Mouse (Mus musculus) kidney, postnatal 25 days (tissue): Measurements from ENCODE around the gene St6galnac6.

Experiments used
- DNase-seq, 2 experiments: peaks; one replicate each; pipeline ENCODE4 v3.0.0; 2021; ENCODE audit warnings: mixed read lengths in 2 of 2

The St6galnac6 gene

GRCm38 (mm10) chr2:32618051-32618450 is 18.5 kb downstream of the St6galnac6 start:
- DNase-seq: no peak

DNA sequence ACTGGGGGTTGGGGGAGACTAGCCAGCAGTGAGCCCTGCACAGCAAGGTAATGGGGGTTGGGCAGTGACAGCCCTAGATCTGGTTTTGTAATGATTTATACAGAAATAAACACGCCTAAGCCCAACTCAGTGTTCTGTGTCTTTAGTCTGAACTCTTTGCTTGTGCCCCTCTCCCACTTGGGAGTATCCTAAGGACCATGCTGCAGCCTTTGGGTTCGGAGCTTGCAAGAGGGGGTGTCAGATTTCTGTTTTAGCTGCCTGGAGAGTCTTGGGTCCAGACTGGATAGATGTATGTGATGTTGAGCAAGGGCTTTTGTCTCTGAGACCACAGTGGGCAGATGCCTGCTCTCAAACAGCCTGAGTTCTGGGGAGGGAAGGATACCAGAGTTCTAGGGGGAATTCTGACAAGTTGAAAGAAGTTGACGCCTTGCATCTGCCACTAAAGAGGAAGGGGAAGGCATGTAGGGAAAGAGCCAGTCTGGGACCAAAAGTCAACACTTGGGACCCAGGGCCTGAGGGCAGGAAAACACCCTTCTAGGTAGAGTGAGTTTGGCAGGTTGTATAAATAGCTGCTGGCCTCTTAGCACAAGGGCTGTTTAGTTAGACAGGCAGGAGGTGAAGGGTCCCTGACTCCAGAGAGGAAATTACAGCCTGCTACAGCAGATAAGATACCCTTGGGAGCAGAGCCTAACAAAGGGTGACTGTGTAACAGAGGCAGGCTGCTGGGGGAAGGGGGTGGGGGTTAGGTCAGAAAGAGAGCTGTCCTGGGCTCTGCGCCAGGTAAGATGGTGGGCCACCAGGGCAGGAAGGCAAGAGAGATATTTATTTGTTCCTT is 21.4 kb downstream of the St6galnac6 start:
- DNase-seq: peak; percentile 84 to 90

DNA sequence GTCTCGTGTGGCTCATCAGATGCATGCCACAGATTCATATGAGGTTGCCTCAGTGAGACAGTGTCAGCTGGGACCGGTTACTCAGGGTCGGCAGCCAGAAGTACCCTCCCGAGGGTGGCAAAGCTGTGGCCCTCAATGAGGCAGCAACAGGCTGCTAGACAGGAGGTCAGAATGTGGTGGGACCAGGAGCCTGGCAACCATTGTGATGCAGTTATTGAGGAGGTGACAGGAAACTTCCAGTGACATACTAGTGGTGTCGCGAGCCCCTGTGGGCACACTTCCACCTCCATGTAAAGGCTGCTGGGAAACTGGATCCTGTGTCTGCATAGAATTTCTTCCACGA is 22.0 kb downstream of the St6galnac6 start, which contains the start of gene Ak1:
Gene Ak1, plus strand, starts transcription at position 242 of the 343 bp plus-strand sequence.
- no peak for DNase-seq

- no peak for DNase-seq
Measured at GRCm38 (mm10) chr2:32624111-32624748, 24.7 kb downstream of the St6galnac6 start.

DNA sequence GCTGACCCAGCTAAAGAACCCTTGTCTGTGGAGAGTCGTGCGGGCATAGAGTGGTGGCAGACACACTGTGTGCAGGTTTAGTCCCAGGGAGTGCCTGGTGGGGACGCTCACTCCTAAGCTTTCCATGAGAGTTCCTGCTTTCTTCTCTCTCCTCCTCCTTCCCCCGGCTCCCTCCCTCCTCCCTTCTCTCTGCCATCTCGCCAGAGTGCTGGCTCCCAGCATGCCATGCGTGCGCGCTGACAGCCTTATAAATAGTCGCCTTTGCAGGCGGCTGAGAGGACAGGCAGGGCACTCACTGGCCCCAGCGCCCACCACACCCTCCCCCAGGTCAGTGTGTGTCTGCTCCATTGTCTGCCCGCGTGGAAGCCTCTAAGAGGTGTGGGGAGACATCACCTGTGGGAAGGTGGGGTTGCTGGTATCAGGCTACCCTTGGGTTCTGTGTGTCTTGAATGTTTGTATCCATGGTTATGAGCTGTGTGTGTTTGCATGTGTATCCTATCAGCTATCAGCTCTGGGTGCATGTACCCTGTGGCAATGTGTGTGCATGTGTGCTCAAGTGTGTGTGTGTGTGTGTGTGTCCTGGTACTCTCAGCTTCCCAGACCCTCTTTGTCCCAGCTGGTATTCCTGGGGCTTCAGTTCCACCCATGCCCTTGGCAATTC is 25.8 kb downstream of the St6galnac6 start:
- DNase-seq: peak; percentile 73 to 87

GRCm38 (mm10) chr2:32625873-32626694 is 26.6 kb downstream of the St6galnac6 start:
- peak; percentile 38 to 71 for DNase-seq

GRCm38 (mm10) chr2:32627266-32628043 is 27.9 kb downstream of the St6galnac6 start:
- no peak for DNase-seq

DNA sequence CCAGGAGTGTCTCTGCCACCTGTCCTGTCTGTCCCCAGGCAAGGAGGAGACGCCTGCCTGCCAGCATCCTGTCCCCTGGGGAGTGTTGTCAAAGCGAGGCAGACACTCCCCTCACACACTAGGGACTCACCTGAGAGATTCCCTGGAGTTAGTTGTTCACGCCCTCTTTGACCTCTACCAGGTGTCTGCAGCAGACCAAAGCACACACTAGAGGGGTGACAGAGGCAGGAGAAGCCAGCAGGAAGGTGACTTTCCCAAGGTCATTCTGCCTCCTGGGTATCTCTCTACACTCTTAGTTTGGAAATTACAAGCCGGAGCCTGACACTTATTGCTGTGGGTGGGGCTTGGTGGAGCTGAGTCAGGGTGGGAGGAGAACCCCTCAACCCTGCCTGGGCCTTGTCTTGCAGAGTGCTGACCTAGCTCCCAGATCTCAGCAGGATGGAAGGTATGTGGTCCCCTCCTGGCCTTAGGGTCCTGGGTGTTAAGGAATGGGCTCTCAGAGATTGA is 28.6 kb downstream of the St6galnac6 start:
- DNase-seq: no peak

DNA sequence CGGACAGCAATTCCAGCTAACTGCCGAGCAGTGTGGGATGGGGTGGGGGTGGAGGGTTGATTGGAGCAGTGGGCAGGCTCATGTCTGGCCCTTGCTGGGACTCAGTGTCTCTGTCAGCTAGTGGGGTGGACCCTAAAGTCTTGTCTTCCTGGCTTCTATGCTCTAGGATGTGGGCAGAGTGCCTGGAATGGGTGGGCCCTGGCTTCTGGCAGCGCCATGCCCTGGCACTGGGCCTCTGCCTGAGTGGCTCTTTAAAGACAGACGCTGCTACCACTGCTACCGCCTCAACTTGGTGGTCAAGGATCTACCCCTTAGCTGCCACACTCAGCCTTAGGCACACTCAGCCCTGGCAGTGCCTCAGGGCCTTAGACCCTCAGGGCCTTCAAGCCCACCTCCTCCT is 29.2 kb downstream of the St6galnac6 start:
- DNase-seq: peak; percentile 70 to 78

GRCm38 (mm10) chr2:32629276-32629976 is 29.9 kb downstream of the St6galnac6 start:
- peak; percentile 59 to 83 for DNase-seq

DNA sequence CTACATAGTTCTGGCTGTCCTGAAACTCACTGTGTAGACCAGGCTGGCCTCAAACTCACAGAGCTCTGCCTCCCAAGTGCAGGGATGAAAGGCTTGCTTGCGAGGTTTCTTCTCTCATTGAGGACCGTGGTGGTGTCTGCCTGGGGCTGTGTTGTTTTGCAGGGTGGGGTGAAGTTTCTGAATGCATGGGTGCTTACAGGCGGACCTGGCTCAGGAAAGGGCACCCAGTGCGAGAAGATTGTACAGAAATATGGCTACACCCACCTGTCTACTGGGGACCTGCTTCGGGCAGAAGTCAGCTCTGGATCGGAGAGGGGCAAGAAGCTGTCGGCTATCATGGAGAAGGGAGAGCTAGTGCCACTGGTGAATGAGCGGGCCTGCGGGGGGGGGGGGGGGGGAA is 30.5 kb downstream of the St6galnac6 start:
- DNase-seq: peak in 1 of 2 experiments; percentile 30

GRCm38 (mm10) chr2:32631046-32631445 is 31.5 kb downstream of the St6galnac6 start:
- DNase-seq: peak in 1 of 2 experiments; percentile 42

GRCm38 (mm10) chr2:32631737-32632394 is 32.4 kb downstream of the St6galnac6 start:
- peak; percentile 82 to 85 for DNase-seq

DNA sequence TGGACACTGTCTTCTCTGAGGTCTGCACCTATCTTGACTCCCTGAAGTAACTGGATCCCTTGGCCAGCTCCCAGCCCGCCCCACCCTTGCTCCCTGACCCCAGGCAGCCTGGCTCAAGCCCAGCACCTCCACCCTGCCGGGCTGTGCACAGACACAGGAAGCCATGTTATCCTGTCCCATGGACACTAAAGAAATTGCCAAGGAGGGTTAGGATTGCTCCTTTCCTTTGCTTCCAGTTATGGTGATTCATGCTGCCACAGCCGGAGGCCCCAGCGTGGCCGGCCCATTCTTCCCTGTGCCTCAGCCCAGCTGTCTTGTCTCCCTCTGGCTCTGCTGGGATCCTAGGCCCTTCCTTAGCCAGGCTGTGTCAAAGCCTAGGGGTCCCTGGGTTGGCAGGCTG is 34.2 kb downstream of the St6galnac6 start:
- DNase-seq: peak; percentile 68 to 86

DNA sequence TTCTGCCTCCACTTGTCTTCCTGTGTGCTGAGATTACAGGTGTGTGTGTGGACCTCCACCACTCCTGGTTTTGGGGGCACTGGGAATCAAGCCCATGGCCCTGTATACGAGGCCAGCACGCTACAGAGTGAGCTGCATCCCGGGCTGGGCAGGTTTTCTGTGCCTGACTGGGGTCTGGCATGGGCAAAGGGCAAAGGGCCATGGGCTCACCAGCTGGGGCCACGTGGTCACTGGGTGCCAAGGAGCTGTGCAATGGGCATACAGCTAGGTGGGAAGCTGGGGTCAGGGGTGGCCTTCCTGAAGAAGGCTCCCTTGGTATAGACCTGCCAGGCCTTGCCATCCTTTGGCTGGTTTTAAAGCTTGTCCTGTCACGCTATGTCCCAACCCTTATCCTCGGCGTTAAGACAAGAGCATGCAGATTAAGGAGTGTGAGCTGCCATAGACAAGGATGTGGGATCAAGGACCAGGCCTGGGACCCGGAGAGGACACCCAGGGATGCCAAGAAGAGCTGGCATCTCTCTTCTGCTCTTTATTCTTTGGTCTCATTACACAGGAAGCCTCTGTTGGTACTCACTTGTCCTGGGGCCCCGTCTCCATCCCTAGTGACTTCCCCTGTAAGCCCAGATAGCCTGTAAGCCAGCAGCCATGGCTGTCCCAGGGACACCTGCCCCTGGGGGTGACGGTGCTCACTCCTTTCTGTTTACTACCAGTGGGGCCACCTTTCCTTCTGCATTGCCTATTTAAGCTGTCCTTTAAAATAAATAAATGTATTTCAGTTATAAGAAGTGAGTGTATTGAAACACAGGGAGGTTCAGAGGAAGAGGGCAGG is 35.0 kb downstream of the St6galnac6 start:
- DNase-seq: peak in 1 of 2 experiments; percentile 54

DNA sequence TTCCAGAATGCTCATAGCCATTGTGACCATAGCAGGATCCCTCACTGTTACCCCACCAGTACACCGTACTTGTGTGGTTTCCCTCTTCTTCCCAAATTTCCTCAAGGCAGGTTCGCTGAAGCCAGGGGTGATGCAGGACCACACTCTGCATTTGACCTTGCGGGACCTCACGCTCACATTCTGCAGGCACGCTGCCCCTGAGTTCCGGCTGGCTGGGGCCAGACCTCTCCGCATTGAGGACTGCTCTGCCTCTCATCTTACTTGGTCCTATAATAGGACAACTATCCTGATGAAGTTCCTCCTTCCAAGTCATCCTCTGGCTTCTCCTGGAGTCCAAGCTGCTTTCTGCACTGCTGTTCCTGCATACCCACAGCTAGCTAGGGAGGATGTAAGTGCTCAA is 37.1 kb downstream of the St6galnac6 start:
- DNase-seq: no peak

- DNase-seq: peak; percentile 74 to 94
Measured at GRCm38 (mm10) chr2:32637778-32638281, 38.3 kb downstream of the St6galnac6 start.

DNA sequence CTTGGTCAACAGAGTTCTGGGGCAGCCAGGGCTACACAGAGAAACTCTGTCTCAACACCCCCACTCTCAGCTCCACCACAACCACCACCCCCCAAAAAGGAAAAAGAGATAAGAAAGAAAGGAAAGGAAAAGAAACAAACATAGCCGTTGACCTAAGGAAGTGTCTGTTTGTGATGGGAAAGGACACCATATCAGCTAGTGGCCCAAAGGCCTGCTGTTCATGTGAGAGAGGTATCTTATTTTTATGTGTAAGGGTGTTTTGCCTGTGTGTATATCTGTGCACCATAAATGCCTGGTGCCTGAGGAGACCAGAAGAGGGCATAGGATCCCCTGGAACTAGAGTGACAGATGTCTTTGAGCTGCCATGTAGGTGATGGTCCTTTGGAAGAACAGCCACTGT is 40.1 kb downstream of the St6galnac6 start:
- no peak for DNase-seq

GRCm38 (mm10) chr2:32640550-32641051 is 41.1 kb downstream of the St6galnac6 start:
- no peak for DNase-seq
